Comparison of ENCODE assay signal across 35 mouse cellular contexts in genomic region chr7:141694274-141694639, GRCm38 (mm10). TPM values are rescaled to one million over a fixed set of nuclear protein-coding genes. Genes with fewer than 3 reads are reported as not detected.
"Had no signal": no experiment of that assay in that cellular context is flagged by ENCODE, and none has a peak within 500 bp of the region (broad histone marks: within the 10 kb centered on the region; RNA-seq: fewer than 3 reads in every experiment).

No protein-coding gene starts in this region.

- H3K27me3 ChIP-seq: hindbrain, embryonic 12.5 days; hindbrain, embryonic 13.5 days; hindbrain, embryonic 15.5 days; kidney, embryonic 15.5 days had no signal

- H3K9ac ChIP-seq: heart, embryonic 12.5 days; heart, embryonic 13.5 days; heart, embryonic 15.5 days; hindbrain, embryonic 12.5 days; hindbrain, embryonic 13.5 days; hindbrain, embryonic 14.5 days; hindbrain, embryonic 15.5 days; kidney, embryonic 15.5 days had no signal

- H3K27ac ChIP-seq: heart, adult 2 months; heart, embryonic 13.5 days; heart, embryonic 15.5 days; hindbrain, embryonic 10.5 days; hindbrain, embryonic 12.5 days; hindbrain, embryonic 13.5 days; hindbrain, embryonic 14.5 days; hindbrain, embryonic 15.5 days; hindbrain, postnatal 0 days; intestine, embryonic 15.5 days; kidney, embryonic 15.5 days; layer of hippocampus, adult 2 months; left cerebral cortex, adult 2 months had no signal

- H3K9me3 ChIP-seq: heart, embryonic 10.5 days; heart, embryonic 12.5 days; heart, embryonic 13.5 days; heart, embryonic 15.5 days; hindbrain, embryonic 10.5 days; hindbrain, embryonic 12.5 days; hindbrain, embryonic 13.5 days; hindbrain, embryonic 15.5 days; intestine, embryonic 15.5 days; kidney, embryonic 15.5 days had no signal

- ATAC-seq: hindbrain, embryonic 16.5 days; inflammation-experienced regulatory T-cells, adult 6 months; intestine, embryonic 16.5 days; intestine, postnatal 0 days had no signal

- H3K36me3 ChIP-seq: heart, embryonic 10.5 days; heart, embryonic 12.5 days; heart, embryonic 13.5 days; heart, embryonic 15.5 days; hindbrain, embryonic 10.5 days; hindbrain, embryonic 12.5 days; hindbrain, embryonic 13.5 days; hindbrain, embryonic 15.5 days; intestine, embryonic 15.5 days; kidney, embryonic 15.5 days had no signal

- DNase-seq: heart, adult 2 months; heart, postnatal 14 days; heart, postnatal 36 days; layer of hippocampus, adult 9-11 months; layer of hippocampus, postnatal 36 days had no signal

- H3K4me3 ChIP-seq: heart, adult 2 months; hindbrain, embryonic 12.5 days; hindbrain, embryonic 15.5 days; intestine, embryonic 15.5 days; layer of hippocampus, adult 2 months; left cerebral cortex, adult 2 months had no signal

- H3K4me1 ChIP-seq: heart, embryonic 10.5 days; heart, embryonic 13.5 days; hindbrain, embryonic 12.5 days; hindbrain, embryonic 15.5 days; intestine, embryonic 15.5 days; kidney, embryonic 15.5 days had no signal

RNA-seq across cellular contexts. Expression of gene Muc2, which starts 4.1 kb away (rescaled TPM):
- total RNA-seq: heart, adult 2 months; heart, adult 8-10 months; heart, postnatal 25 days; heart, postnatal 36 days; hematopoietic stem cell, adult 5-6 weeks; layer of hippocampus, adult 18-20 months had no signal
- polyA plus RNA-seq: heart, postnatal 0 days; inflammation-experienced regulatory T-cells, adult 6 months had no signal

RNA-seq across cellular contexts. Expression of gene Muc6, which starts 39.1 kb away (rescaled TPM):
- total RNA-seq: heart, adult 2 months; heart, adult 8-10 months; heart, postnatal 10 days; heart, postnatal 14 days; heart, postnatal 25 days; heart, postnatal 36 days; heart, postnatal 4 days; hematopoietic stem cell, adult 5-6 weeks; hindbrain, postnatal 0 days; layer of hippocampus, adult 18-20 months; layer of hippocampus, adult 2 months; layer of hippocampus, adult 8-10 months; layer of hippocampus, postnatal 10 days; layer of hippocampus, postnatal 14 days; layer of hippocampus, postnatal 25 days; layer of hippocampus, postnatal 36 days; left cerebral cortex, adult 18-20 months; left cerebral cortex, adult 2 months had no signal
- polyA plus RNA-seq: heart, adult 2 months had no signal
